Mouse (Mus musculus): ENCODE results near the gene Ssr2.
A peak's percentile ranks its signal among the peaks of the same experiment; 100 is the strongest.
"Not testable (repeated sequence)": the region's sequence is repeated elsewhere in the genome, so short reads cannot be mapped to it uniquely, and the experiment has no call there.

Gene Ssr2

GRCm38 (mm10) chr3:88596547-88596946 is 20.9 kb downstream of the Ssr2 start:
- not testable (repeated sequence) for DNase-seq (ENCODE audit: low spot score)

- DNase-seq (ENCODE audit: low spot score) = no peak
These were observed 26.8 kb downstream of the Ssr2 start for GRCm38 (mm10) chr3:88602466-88602865.

DNA sequence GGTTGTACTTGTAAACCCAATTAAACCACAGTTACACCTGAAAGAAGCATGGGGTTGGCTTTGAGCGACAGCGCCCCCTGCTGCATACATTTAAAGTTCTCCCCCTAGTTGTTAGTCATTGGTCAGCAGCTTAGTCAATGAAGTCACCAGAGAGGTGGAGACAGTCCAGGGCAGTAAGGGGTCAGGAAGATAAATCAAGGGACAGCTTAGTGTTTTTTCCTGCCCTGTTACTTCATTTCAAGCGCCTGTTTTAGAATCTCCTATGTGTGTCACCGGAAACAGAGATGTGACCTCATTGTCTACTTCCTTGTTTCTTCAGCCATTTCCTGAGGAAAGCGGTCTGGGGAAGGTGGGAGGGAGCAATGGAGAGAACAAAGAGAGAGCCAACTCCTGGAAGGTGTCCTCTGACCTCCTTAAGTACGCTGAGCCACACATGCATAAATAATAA is 28.1 kb downstream of the Ssr2 start:
- DNase-seq (ENCODE audit: low spot score) = no peak

GRCm38 (mm10) chr3:88604863-88605262 is 29.2 kb downstream of the Ssr2 start:
- DNase-seq (ENCODE audit: low spot score) = no peak

- DNase-seq (ENCODE audit: low spot score) = not testable (repeated sequence)
These were observed 30.0 kb downstream of the Ssr2 start, which contains the start of gene Arhgef2 for GRCm38 (mm10) chr3:88605666-88606065. Gene Arhgef2 (plus strand): TSS chr3:88605966.

- DNase-seq (ENCODE audit: low spot score) = peak; percentile 85
These were observed 31.5 kb downstream of the Ssr2 start for GRCm38 (mm10) chr3:88607065-88607757.

DNA sequence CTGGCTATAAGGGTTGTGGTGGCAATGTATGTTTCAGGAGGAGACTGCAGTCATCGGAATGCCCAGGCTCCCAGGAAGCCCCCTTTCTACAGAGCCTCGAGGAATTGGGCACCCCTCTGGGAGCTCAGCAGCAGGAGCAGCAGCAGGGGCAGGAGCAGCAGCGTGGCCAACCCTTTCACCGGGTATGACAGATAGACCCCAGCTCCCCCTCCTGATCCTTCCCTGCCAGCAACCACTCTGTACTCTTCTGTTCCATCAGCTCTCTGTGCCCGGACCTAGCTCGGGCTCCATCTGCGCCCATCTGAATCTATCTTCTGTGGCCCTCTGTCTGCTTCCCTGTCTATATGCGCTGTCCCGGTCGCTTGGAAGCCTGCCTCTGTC is 32.1 kb downstream of the Ssr2 start:
- no peak for DNase-seq (ENCODE audit: low spot score)

DNA sequence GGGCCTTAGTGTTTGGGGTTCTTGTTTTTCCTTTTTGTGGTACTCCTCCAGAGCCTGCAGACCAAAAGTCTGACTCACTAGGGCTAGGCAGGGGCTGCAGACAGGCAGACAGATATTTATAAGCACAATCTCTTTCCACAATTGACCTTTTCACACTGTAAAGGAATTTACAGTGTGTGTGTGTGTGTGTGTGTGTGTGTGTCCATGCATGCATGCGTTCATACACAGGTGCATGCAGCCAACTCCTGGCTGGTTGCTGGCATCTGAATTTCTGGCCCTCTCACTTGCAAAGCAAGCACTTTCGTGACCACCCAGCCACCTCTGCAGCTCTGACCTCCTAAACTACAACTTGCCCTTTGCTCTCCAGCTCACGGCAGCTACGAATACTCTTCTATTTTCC is 33.4 kb downstream of the Ssr2 start:
- no peak for DNase-seq (ENCODE audit: low spot score)

DNA sequence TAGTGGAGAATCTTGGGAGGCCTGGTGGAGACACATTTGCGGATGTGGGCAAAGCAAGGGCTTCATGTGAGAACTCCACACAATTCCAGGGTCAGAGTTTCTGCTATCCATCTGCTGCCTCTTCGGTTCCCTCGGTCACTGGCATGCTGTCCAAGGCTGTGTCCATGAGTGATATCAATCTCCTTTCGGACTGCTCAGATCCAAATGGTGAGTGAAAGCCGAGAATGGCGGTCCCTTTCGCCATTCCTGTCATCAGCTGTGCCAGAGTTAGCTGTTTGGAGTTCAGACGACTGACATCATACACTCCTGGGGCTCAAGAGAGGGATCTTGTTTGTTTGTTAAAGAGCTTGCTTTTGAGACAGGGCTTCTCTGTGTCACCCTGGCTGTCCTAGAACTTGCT is 38.7 kb downstream of the Ssr2 start:
- DNase-seq (ENCODE audit: low spot score) = no peak

DNA sequence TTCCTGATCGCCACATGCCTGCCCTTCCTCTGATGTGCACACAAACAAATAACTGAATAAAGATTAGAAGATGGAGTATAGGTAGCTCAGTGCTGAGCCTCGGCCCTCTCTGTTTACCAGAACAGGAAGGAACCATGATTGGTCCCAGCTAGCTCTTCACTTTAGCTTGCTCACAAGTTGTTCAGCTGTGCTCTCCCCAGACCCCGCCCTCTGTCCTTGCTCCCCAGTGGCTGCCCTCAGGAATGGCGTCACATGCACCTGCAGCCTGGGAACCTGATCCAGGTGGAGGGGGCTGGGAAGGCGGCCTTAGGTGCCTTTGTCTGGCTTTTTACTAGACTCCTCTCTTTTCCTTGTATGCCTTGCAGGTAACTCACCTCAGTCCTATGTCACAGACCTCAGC is 39.4 kb downstream of the Ssr2 start:
- DNase-seq (ENCODE audit: low spot score) = no peak

GRCm38 (mm10) chr3:88615902-88616391 is 40.3 kb downstream of the Ssr2 start:
- no peak for DNase-seq (ENCODE audit: low spot score)

DNA sequence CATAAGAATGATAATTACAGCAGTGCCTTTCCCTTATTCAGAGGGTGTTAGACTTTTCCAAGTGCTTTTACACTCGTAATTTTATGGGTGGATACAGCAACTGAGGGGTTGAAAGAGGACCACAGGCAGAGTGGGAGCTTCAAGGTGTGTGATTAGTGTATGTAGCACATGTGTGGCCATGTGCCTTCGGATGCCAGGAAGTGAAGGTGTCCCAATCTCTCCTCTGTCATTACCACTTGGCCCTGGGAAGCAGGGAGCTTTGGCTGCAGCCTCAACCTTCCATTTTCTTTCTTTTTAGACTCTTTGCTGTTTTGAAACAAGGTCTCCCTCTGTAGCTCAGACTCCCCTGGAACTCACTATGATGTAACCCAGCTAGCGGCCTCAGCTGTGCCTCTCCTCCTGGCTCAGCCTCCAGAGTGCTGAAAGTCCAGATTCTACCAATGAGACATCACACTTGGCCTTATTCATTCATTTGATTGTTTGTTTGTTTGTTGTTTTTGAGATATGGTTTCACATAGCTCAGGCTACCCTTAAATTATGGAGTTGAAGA is 41.4 kb downstream of the Ssr2 start:
- no peak for DNase-seq (ENCODE audit: low spot score)

DNA sequence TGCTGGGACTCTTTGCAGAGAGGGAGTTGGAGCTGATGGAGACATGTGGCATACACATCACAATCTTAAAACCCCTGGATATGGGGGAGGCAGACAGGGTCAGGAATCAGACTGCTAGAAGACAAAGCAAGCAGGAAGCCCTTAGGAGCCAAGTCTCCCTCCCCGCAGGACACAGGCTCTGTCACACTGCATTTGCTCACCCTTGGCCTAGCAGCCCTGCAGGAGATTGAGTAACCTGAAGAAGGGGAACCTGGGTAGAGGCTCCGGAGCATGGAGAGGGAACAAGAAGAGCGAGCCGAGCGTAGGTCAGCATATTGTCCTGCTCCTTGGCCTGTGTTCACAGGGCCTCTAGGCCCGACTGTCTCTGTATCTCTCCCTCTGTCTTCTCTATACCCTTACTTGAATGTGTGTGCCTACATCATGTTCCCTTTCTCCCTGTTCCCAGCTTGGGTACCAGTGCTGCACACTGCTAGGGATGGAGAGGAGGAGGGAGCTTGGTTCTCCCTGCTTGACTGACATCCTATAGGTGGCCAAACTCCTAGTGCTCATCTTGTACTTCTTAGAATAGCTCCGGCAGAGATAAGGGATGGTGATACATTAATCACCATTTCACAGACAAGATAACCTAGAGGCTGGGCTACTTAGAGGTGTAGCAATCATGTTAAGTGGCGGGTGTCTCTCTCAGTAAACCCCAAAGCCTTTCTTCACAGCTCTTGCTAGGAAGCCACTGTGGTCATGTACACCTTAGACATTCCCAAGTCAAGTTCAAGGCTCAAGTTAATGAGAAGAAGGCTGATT is 42.6 kb downstream of the Ssr2 start:
- no peak for DNase-seq (ENCODE audit: low spot score)

DNA sequence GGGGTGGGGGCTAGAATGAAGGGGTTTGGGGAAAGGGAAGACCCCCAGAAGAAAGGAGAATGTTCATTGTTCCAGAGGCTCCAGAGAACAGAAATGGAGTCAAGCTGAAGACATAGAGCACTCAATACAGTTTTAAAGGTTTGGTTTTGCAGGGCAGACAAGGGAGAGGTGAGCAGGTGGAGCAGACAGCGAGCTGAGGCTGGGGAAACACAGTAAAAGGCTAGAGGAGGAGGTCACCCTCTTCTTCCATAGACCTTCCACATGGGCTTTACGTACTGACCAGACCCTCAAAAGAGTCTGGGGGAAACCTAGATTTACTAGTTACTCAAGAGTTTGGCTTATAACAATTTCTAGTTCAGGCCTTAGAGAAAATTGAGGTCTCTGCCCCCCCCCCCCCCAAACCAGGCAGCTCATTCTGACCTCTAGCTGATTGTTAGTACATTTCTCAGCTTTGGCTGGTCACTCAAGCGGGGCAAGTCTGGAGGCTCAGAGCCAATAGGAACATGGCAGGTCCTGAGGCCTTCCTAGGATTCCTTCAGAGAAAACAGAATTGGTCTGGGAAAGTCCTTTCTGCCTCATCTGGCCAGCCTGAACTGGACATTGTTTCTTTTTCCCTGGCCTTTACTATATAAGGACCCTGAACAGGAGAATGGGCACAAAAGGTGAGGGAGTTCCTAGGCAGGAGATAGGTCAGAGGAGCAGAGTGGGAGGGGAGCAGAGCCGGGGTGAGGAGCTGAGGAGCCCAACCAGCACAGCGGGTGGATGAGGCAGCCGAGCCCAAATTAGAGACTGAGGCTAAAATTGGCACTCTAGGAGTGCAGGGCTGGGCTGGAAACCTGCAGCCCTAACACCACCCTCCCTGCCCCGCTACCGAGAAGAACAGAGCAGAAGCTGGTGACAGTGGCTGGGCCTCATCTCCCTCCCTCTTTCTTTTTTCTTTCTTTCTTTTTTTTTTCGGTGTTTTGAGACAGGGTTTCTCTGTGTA is 43.7 kb downstream of the Ssr2 start:
- DNase-seq (ENCODE audit: low spot score) = no peak

DNA sequence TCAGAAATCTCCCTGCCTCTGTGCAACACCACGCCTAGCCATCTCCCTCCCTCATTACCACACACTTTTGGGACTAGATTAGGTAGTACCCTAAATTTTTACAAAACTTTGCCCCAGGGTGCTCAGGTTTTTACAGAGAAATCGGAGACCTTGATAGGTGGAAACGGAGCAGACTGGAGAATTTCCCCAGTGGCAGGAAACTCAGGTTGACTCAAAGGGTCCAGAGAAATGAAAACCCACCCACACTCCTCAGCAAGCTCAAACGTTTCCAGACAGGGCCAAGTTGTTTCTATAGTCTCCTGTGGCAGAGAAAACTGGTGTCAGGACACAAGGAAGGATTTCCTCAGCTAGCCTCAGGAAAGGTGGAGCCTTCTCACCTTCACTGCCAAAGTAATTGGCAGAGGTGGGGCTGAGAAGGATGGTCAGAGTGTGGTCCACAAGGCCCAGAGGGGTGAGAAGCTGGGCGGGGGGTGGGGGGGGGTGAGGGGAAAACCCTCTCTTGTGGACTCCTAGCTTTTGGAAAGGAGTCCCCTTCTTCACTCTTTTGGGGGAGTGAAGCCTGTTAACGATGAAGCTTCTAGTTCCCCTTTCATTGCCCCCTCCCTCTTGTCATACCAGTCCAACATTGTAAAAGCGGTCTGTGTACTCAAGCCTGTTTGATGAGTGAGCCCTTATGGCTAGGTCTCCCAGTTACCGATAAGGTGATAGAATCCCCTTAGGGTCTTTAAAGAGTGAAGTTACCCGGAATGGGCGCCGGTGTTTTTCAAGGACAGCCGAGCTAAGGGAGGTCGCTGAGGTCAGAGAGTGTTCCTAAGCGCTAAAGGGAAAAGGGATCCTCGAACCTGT is 44.7 kb downstream of the Ssr2 start:
- no peak for DNase-seq (ENCODE audit: low spot score)

DNA sequence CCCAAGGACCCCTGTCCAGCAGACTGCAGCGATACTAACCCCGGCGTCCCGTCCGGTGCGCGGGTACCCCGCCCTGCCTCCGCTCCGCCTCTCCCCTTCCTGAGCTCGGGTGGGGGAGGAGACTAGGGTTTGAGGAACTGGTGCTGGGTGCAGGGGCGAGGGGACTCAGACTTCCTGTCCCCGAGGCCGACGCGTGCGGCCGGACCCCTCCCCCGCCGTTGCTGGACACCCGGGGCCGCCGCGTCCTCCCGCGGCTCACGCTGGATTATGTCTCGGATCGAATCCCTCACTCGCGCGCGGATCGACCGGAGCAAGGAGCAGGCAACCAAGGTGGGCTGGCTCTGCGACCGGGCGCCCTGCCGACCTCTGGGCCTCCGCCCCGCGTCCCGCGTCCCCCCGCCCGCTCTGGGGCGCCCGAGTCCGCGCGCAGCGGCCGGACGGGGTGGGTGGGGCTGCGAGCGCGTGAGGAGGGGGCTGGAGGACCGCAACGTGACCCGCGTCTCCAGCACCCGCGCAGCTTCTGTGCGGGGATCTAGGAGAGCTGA is 45.4 kb downstream of the Ssr2 start:
- no peak for DNase-seq (ENCODE audit: low spot score)

DNA sequence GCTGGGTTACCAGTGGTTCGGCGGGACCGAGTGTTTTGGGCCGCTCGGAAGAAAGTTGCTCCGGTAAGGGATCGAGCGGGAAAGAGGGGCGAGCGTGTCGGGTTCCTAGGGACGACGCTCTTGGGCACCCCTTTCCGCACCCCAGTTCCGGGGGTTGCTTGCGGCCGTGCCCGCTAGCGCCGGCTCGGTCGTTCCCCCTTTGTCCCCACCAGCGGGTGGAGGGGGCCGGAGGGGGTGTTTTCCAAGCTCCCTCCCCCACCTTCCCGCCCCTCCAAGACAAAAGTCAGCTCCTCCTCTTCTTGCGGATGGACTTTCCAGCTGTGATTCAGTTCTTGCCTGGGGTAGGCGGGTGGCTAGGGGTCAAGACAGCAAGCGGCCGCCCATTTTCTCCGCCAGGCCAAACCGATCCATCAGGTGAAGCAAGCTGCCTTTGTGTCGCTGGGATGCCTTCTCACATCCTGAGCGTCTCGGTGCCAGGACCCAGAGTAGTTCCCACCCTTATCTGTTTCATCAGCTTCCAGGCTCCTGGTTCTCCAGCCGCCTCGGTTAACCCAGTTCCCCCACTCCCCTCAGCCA is 45.9 kb downstream of the Ssr2 start:
- no peak for DNase-seq (ENCODE audit: low spot score)

GRCm38 (mm10) chr3:88622113-88622940 is 46.7 kb downstream of the Ssr2 start:
- DNase-seq (ENCODE audit: low spot score) = no peak

GRCm38 (mm10) chr3:88622941-88623345 is 47.3 kb downstream of the Ssr2 start:
- no peak for DNase-seq (ENCODE audit: low spot score)

All from left cerebral cortex, adult 11 months (tissue).